Mouse (Mus musculus) kidney, adult 18-20 months (tissue): Measurements from ENCODE around the gene Mta1.

Experiments
- DNase-seq: peaks from one replicate; pipeline ENCODE4 v3.0.0; 2021

Gene Mta1

GRCm38 (mm10) chr12:113099470-113100237, 1.6 kb downstream of the Mta1 start:
- DNase-seq, result no peak

GRCm38 (mm10) chr12:113100448-113101076, 2.5 kb downstream of the Mta1 start:
- peak; percentile 34 for DNase-seq

GRCm38 (mm10) chr12:113101251-113101960, 3.3 kb downstream of the Mta1 start:
- no peak for DNase-seq

GRCm38 (mm10) chr12:113102461-113102860, 4.4 kb downstream of the Mta1 start:
- DNase-seq, result peak; percentile 62

GRCm38 (mm10) chr12:113103846-113104451, 5.9 kb downstream of the Mta1 start:
- no peak for DNase-seq

- no peak for DNase-seq
Observed at GRCm38 (mm10) chr12:113106386-113106785, 8.3 kb downstream of the Mta1 start.

- DNase-seq, result no peak
Observed at GRCm38 (mm10) chr12:113107431-113108124, 9.5 kb downstream of the Mta1 start.

GRCm38 (mm10) chr12:113108528-113109283, 10.6 kb downstream of the Mta1 start:
- DNase-seq, result no peak

- no peak for DNase-seq
Observed at GRCm38 (mm10) chr12:113109801-113110200, 11.7 kb downstream of the Mta1 start.

GRCm38 (mm10) chr12:113114141-113114540, 16.1 kb downstream of the Mta1 start:
- DNase-seq, result no peak

- DNase-seq, result no peak
Observed at GRCm38 (mm10) chr12:113114856-113115538, 16.9 kb downstream of the Mta1 start.

- DNase-seq, result peak; percentile 85
Observed at GRCm38 (mm10) chr12:113119516-113120410, 21.7 kb downstream of the Mta1 start.

- DNase-seq, result no peak
Observed at GRCm38 (mm10) chr12:113124726-113125125, 26.6 kb downstream of the Mta1 start.

GRCm38 (mm10) chr12:113130732-113131131, 32.7 kb downstream of the Mta1 start:
- DNase-seq, result no peak

- no peak for DNase-seq
Observed at GRCm38 (mm10) chr12:113131601-113132000, 33.5 kb downstream of the Mta1 start.

- peak; percentile 29 for DNase-seq
Observed at GRCm38 (mm10) chr12:113132567-113132966, 34.5 kb downstream of the Mta1 start.

GRCm38 (mm10) chr12:113133260-113133659, 35.2 kb downstream of the Mta1 start:
- no peak for DNase-seq

- DNase-seq, result no peak
Observed at GRCm38 (mm10) chr12:113133861-113134403, 35.9 kb downstream of the Mta1 start.

GRCm38 (mm10) chr12:113134502-113134901, 36.4 kb downstream of the Mta1 start:
- no peak for DNase-seq

GRCm38 (mm10) chr12:113135401-113135800, 37.3 kb downstream of the Mta1 start:
- DNase-seq, result no peak
